Mouse (Mus musculus) adrenal gland, adult (tissue): ENCODE results near the gene Pdcd11.
"Not testable (repeated sequence)": the region's sequence is repeated elsewhere in the genome, so short reads cannot be mapped to it uniquely, and the experiment has no call there.

ENCODE experiments used
- DNase-seq, 2 experiments: peaks; one replicate each; pipeline ENCODE4 v3.0.0; 2022 to 2023; ENCODE audit warnings: low spot score in 1 of 2; ENCODE audit not compliant: inconsistent age in 2 of 2

Gene Pdcd11

GRCm38 (mm10) chr19:47122802-47123201, 32.2 kb downstream of the Pdcd11 start:
- peak in 1 of 2 experiments; percentile 49 for DNase-seq

GRCm38 (mm10) chr19:47128164-47128563, 37.6 kb downstream of the Pdcd11 start:
- no peak for DNase-seq

- DNase-seq: no peak
Measured at GRCm38 (mm10) chr19:47128835-47129234, 38.3 kb downstream of the Pdcd11 start.

GRCm38 (mm10) chr19:47130551-47131125, 40.1 kb downstream of the Pdcd11 start:
- DNase-seq: peak in 1 of 2 experiments; percentile 69

- no peak for DNase-seq
Measured at GRCm38 (mm10) chr19:47133161-47133560, 42.6 kb downstream of the Pdcd11 start.

- DNase-seq: no peak
Measured at GRCm38 (mm10) chr19:47135568-47135967, 45.0 kb downstream of the Pdcd11 start.

- no peak for DNase-seq
Measured at GRCm38 (mm10) chr19:47136170-47136569, 45.6 kb downstream of the Pdcd11 start.

GRCm38 (mm10) chr19:47137051-47137581, 46.5 kb downstream of the Pdcd11 start:
- peak; percentile 67 to 83 for DNase-seq

- DNase-seq: peak; percentile 58 to 85
Measured at GRCm38 (mm10) chr19:47137771-47138421, 47.3 kb downstream of the Pdcd11 start, which contains the start of gene Calhm2. Gene Calhm2 (minus strand): TSS chr19:47138294.

- DNase-seq: not testable (repeated sequence)
Measured at GRCm38 (mm10) chr19:47139611-47140010, 49.0 kb downstream of the Pdcd11 start.

GRCm38 (mm10) chr19:47142438-47142837, 51.9 kb downstream of the Pdcd11 start:
- DNase-seq: no peak

GRCm38 (mm10) chr19:47144154-47144553, 53.6 kb downstream of the Pdcd11 start, which contains the start of gene Calhm1:
Gene Calhm1 (minus strand): TSS chr19:47144254.
- DNase-seq: no peak

GRCm38 (mm10) chr19:47148267-47148847, 57.8 kb downstream of the Pdcd11 start:
- peak in 1 of 2 experiments; percentile 42 for DNase-seq

- no peak for DNase-seq
Measured at GRCm38 (mm10) chr19:47149854-47150253, 59.3 kb downstream of the Pdcd11 start.

- peak in 1 of 2 experiments; percentile 45 for DNase-seq
Measured at GRCm38 (mm10) chr19:47151332-47152061, 60.9 kb downstream of the Pdcd11 start.

GRCm38 (mm10) chr19:47152062-47152369, 61.4 kb downstream of the Pdcd11 start:
- DNase-seq: no peak

GRCm38 (mm10) chr19:47153767-47154166, 63.2 kb downstream of the Pdcd11 start:
- no peak for DNase-seq

- DNase-seq: no peak
Measured at GRCm38 (mm10) chr19:47157664-47158063, 67.1 kb downstream of the Pdcd11 start, which contains the start of gene Calhm3. Gene Calhm3 (minus strand): TSS chr19:47157764.

GRCm38 (mm10) chr19:47161669-47162068, 71.1 kb downstream of the Pdcd11 start:
- DNase-seq: no peak

- DNase-seq: no peak
Measured at GRCm38 (mm10) chr19:47163176-47163744, 72.7 kb downstream of the Pdcd11 start.

- DNase-seq: no peak
Measured at GRCm38 (mm10) chr19:47166758-47167157, 76.2 kb downstream of the Pdcd11 start.
